In the genomic region with DNA sequence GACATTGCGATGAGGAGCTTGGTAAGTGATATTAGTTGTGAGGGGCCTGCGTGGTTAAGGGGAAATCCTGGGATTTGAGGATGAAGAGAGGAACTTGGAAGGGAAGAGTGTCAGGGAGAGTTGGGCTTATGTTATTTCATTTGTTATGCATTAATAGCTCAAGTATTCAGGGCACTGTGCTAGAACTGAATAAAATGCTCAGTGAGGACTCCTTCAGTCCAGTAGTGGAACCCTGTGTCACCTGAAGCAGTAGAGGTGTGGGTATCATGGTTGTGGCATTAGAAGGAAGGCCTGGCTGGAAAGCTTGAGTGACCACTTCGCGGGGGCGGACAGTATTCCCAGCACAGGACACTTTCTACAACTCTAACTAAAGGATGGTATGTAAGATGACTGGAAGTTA, we compare ENCODE assay signal across 8 mouse cellular contexts. TPM values are rescaled to one million over a fixed set of nuclear protein-coding genes. Genes with fewer than 3 reads are reported as not detected.
A peak's percentile ranks its signal among the peaks of the same experiment; 100 is the strongest.
DNase-seq lines count a peak whose midpoint lies in the region; ATAC-seq and TF ChIP-seq lines count a peak whose summit lies in the region.

No protein-coding gene starts in this region.

- WGBS in forebrain, postnatal 0 days: 34% methylated on average over 5 of the region's 5 CpGs
- 27% methylated on average over 5 of the region's 5 CpGs for WGBS in limb, embryonic 15.5 days
- WGBS in stomach, embryonic 14.5 days: 17% methylated on average over 5 of the region's 5 CpGs

- peak overlapping the region; percentile 100 for H3K4me3 ChIP-seq in erythroblast, embryonic 14.5 days (replicated peaks)
- peak overlapping the region; percentile 97 for H3K4me3 ChIP-seq in E14TG2a.4 (replicated peaks; ENCODE audit: low read length)
- peak overlapping the region; percentile 92 for H3K4me3 ChIP-seq in forebrain, postnatal 0 days (ENCODE audit: low read depth, low read length)
- H3K4me3 ChIP-seq in limb, embryonic 15.5 days: peak overlapping the region; percentile 82
- H3K4me3 ChIP-seq in stomach, embryonic 14.5 days (ENCODE audit: low read depth, low read length): peak overlapping the region; percentile 100

- H3K27me3 ChIP-seq in erythroblast, embryonic 14.5 days (ENCODE audit: control insufficient read depth): no peaks in the 10 kb centered on the region
- H3K27me3 ChIP-seq in E14TG2a.4 (ENCODE audit: insufficient read depth, low read length): no peaks in the 10 kb centered on the region
- H3K27me3 ChIP-seq in forebrain, postnatal 0 days (ENCODE audit: insufficient read depth, low read length): no peaks in the 10 kb centered on the region
- H3K27me3 ChIP-seq in limb, embryonic 15.5 days: no peaks in the 10 kb centered on the region
- H3K27me3 ChIP-seq in stomach, embryonic 14.5 days (ENCODE audit: control insufficient read depth, insufficient read depth, low read length): no peaks in the 10 kb centered on the region

- no peak for TF ChIP-seq CTCF in E14TG2a.4 (conservative IDR thresholded peaks at IDR 0.05; ENCODE audit: low read length)
- TF ChIP-seq CTCF in forebrain, postnatal 0 days (IDR thresholded peaks at IDR 0.05; ENCODE audit: low read depth): no peak

- H3K4me2 ChIP-seq in forebrain, postnatal 0 days (ENCODE audit: low read depth): peak overlapping the region; percentile 88
- H3K4me2 ChIP-seq in limb, embryonic 15.5 days: peak overlapping the region; percentile 46
- H3K4me2 ChIP-seq in stomach, embryonic 14.5 days (replicated peaks; ENCODE audit: low read depth, low read length): peak overlapping the region; percentile 86

- no peak for ATAC-seq in erythroblast, adult 5-6 weeks (replicated peaks; ENCODE audit: low FRiP score, poor library complexity, severe bottlenecking)
- ATAC-seq in forebrain, postnatal 0 days: no peak
- no peak for ATAC-seq in limb, embryonic 15.5 days (ENCODE audit: insufficient number of reproducible peaks, low FRiP score, low TSS enrichment, low read depth)
- ATAC-seq in stomach, embryonic 14.5 days (ENCODE audit: insufficient number of reproducible peaks, insufficient read depth, low FRiP score, low read depth): no peak
- no peak for ATAC-seq in megakaryocyte-erythroid progenitor cell, adult 5-6 weeks (replicated peaks; ENCODE audit: low FRiP score, low TSS enrichment, poor library complexity, severe bottlenecking)

- peaks cover 34% of the 10 kb centered on the region for H3K4me1 ChIP-seq in erythroblast, embryonic 14.5 days (ENCODE audit: control insufficient read depth)
- H3K4me1 ChIP-seq in E14TG2a.4 (replicated peaks; ENCODE audit: low read depth, low read length): peaks cover 45% of the 10 kb centered on the region
- H3K4me1 ChIP-seq in forebrain, postnatal 0 days (ENCODE audit: insufficient read depth): peaks cover 13% of the 10 kb centered on the region
- H3K4me1 ChIP-seq in limb, embryonic 15.5 days: peaks cover 7% of the 10 kb centered on the region
- H3K4me1 ChIP-seq in stomach, embryonic 14.5 days (ENCODE audit: control insufficient read depth, insufficient read depth, low read length): peaks cover 6% of the 10 kb centered on the region; the same call in 1 of the 2 replicates

- H3K36me3 ChIP-seq in erythroblast, embryonic 14.5 days (ENCODE audit: control insufficient read depth): peaks cover 19% of the 10 kb centered on the region
- peaks cover 14% of the 10 kb centered on the region for H3K36me3 ChIP-seq in E14TG2a.4 (ENCODE audit: insufficient read depth, low read length)
- 0 out of 2 replicates have a peak, but pooled peaks cover 6% of the 10 kb centered on the region for H3K36me3 ChIP-seq in forebrain, postnatal 0 days (ENCODE audit: insufficient read depth)
- peaks cover 6% of the 10 kb centered on the region; the same call in 1 of the 2 replicates for H3K36me3 ChIP-seq in limb, embryonic 15.5 days
- H3K36me3 ChIP-seq in stomach, embryonic 14.5 days (ENCODE audit: control insufficient read depth, insufficient read depth, low read length): no peaks in the 10 kb centered on the region

- H3K9ac ChIP-seq in forebrain, postnatal 0 days: peak overlapping the region; percentile 98
- peak overlapping the region; percentile 93; the same call in 1 of the 2 replicates for H3K9ac ChIP-seq in limb, embryonic 15.5 days
- H3K9ac ChIP-seq in stomach, embryonic 14.5 days (replicated peaks; ENCODE audit: low read depth, low read length): peak overlapping the region; percentile 97

- no peak for DNase-seq in forebrain, postnatal 0 days
- DNase-seq in layer of hippocampus, adult 11-12 months (ENCODE audit: low spot score): no peak

- no peaks in the 10 kb centered on the region for H3K9me3 ChIP-seq in erythroblast, embryonic 14.5 days (ENCODE audit: control insufficient read depth, low read length)
- no peaks in the 10 kb centered on the region for H3K9me3 ChIP-seq in E14TG2a.4 (ENCODE audit: low read length)
- H3K9me3 ChIP-seq in forebrain, postnatal 0 days (ENCODE audit: low read length): no peaks in the 10 kb centered on the region
- no peaks in the 10 kb centered on the region for H3K9me3 ChIP-seq in limb, embryonic 15.5 days
- H3K9me3 ChIP-seq in stomach, embryonic 14.5 days (ENCODE audit: control insufficient read depth, low read depth, low read length): no peaks in the 10 kb centered on the region

- H3K27ac ChIP-seq in forebrain, postnatal 0 days (ENCODE audit: low read depth, low read length): peak overlapping the region; percentile 99; the same call in 1 of the 2 replicates
- no peak overlapping the region for H3K27ac ChIP-seq in limb, embryonic 15.5 days
- H3K27ac ChIP-seq in stomach, embryonic 14.5 days (ENCODE audit: low read length): no peak overlapping the region

RNA-seq across cellular contexts. Expression of a gene that starts 1.8 kb away (rescaled TPM):
- 0.10 and 0.20 TPM in 2 replicates for polyA plus RNA-seq in erythroblast, embryonic 14.5 days (2012)
- 37.9 and 48.3 TPM in 2 replicates for total RNA-seq in erythroblast, adult 5-6 weeks (2015; ENCODE audit: low replicate concordance)
- total RNA-seq in erythroblast, adult 5-6 weeks (2017; ENCODE audit: low replicate concordance): 12.9 and 31.5 TPM in 2 replicates
- 49.2 and 65.5 TPM in 2 replicates for total RNA-seq in forebrain, postnatal 0 days (2014; rRNA removed)
- polyA plus RNA-seq in forebrain, postnatal 0 days (2015; fragmentation: Nextera tagmentation; extraction: Ambion mirVana): 7.5 and 12.5 TPM in 2 replicates
- 15.3 and 20.3 TPM in 2 replicates for polyA plus RNA-seq in limb, embryonic 15.5 days (2015; fragmentation: Nextera tagmentation; extraction: Ambion mirVana)
- 30.4 and 36.4 TPM in 2 replicates for polyA plus RNA-seq in stomach, embryonic 14.5 days (2014; fragmentation: Nextera tagmentation; extraction: Ambion mirVana)
- 87.1 and 90.4 TPM in 2 replicates for total RNA-seq in megakaryocyte-erythroid progenitor cell, adult 5-6 weeks (2014; fragmentation: Nextera tagmentation)
- total RNA-seq in megakaryocyte-erythroid progenitor cell, adult 5-6 weeks (2017): 68.0 and 93.9 TPM in 2 replicates
